Mouse (Mus musculus): ENCODE results near the gene Rab17. TPM values are rescaled to one million over a fixed set of nuclear protein-coding genes. Genes with fewer than 3 reads are reported as not detected.
A peak's percentile ranks its signal among the peaks of the same experiment; 100 is the strongest.

Gene Rab17
- polyA plus RNA-seq, 1 experiment from 2014 or later: not detected

DNA sequence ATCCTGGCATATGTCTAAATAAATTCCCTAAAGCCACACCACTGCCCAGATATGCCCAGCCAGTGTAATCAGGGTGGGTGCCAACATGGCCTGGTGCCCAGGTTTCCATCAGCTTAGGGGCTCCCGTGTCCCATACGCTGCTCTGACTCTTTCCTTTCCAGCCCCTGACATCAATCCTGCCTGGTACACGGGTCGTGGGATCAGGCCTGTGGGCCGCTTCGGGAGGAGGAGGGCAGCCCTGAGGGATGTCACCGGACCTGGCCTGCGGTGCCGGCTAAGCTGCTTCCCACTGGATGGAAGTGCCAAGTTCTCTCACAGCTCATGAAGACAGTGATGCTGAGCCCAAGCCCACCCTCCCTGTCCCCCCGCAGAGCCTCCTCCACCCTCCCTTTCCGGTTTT is 15.8 kb downstream of the Rab17 start:
- H3K4me3 ChIP-seq (replicated peaks): no peak overlapping the region
- no peak overlapping the region for H3K9ac ChIP-seq
- H3K9me3 ChIP-seq: no peaks in the 10 kb centered on the region
- no peak overlapping the region for H3K27ac ChIP-seq
- no peak for ATAC-seq (ENCODE audit: low FRiP score)
- H3K4me2 ChIP-seq: no peak overlapping the region
- H3K27me3 ChIP-seq: peaks cover 6% of the 10 kb centered on the region; the same call in 1 of the 2 replicates
- WGBS: 85% methylated on average over 11 of the region's 11 CpGs
- no peaks in the 10 kb centered on the region for H3K36me3 ChIP-seq (replicated peaks)
- H3K4me1 ChIP-seq: no peaks in the 10 kb centered on the region

DNA sequence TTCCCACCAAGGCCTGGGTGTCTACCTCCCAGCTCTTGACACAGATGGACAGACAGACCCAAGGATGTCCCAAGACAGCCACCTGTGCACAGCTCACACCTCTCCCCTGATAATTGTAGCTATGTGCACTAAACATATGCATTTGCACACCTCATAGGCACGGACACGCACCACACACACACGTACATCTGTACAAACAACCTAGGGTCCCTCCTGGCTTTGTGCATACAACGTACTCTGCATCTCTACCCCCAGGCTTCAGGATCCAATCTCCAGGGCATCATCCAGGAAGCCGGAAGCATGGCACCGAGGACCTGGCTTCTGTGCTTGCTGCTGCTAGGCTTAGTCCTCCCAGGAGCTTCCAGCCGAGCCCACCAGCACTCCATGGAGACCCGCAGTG is 16.7 kb downstream of the Rab17 start, which contains the start of gene Prlh:
Gene Prlh (plus strand): TSS at position 301 of the 400 bp plus-strand sequence.
- no peaks in the 10 kb centered on the region for H3K27me3 ChIP-seq
- H3K36me3 ChIP-seq (replicated peaks): no peaks in the 10 kb centered on the region
- H3K9ac ChIP-seq: no peak within 1 kb of the TSS
- no peaks in the 10 kb centered on the region for H3K4me1 ChIP-seq
- ATAC-seq (ENCODE audit: low FRiP score): no peak
- no peak within 1 kb of the TSS for H3K27ac ChIP-seq
- 87% methylated on average over 8 of the region's 8 CpGs for WGBS
- no peak within 1 kb of the TSS for H3K4me2 ChIP-seq
- no peak within 1 kb of the TSS for H3K4me3 ChIP-seq (replicated peaks)
- no peaks in the 10 kb centered on the region for H3K9me3 ChIP-seq

DNA sequence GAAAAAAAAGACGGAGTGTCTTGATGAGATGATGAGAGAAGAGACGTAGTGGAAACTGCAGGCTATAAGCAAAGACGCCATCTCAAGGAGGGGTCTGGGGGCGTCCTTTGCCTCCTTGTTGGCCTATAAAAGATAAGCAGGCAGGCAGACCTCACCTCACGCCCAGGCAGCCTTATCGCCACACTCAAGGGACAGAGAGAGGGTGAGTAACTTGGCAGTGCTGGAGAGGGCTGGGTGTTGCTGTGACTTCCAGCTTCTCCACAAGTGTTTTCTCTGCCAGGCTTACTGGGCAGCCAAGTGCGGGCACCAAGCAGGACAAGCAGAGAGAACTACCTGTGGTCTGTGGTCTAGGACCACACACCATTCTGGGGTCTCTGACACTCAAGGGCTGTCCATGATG is 17.8 kb downstream of the Rab17 start:
- no peak for ATAC-seq (ENCODE audit: low FRiP score)
- 83% methylated on average over 7 of the region's 7 CpGs for WGBS
- Histone ChIP-seq H3K4me3 (replicated peaks) (no peak overlapping the region), H3K9me3 (no peaks in the 10 kb centered on the region), H3K9ac (no peak overlapping the region), H3K27ac (no peak overlapping the region), H3K36me3 (replicated peaks) (no peaks in the 10 kb centered on the region), H3K4me1 (no peaks in the 10 kb centered on the region), H3K4me2 (no peak overlapping the region), H3K27me3 (no peaks in the 10 kb centered on the region)

DNA sequence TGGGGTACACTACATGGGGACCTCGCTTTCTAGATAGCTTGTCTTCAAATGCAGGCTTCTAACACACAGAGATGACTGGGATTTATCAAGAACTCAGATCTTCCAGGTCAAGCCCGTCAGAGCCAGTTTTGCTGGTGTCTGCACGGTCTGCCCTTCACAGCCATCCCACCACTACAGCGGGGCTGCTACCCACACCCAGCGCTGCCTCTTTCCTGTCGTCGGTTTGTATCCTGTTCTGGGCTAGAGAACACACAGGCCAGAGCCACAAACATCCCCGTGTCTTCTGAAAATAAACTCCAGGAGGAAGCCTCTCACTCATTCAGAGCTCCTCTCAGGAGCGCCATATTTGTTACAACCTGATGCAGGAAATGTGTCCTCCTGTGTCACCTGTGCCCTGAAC is 20.2 kb downstream of the Rab17 start:
- H3K4me2 ChIP-seq: no peak overlapping the region
- no peak overlapping the region for H3K9ac ChIP-seq
- no peaks in the 10 kb centered on the region for H3K27me3 ChIP-seq
- no peak overlapping the region for H3K27ac ChIP-seq
- H3K9me3 ChIP-seq: no peaks in the 10 kb centered on the region
- H3K36me3 ChIP-seq (replicated peaks): no peaks in the 10 kb centered on the region
- 77% methylated on average over 9 of the region's 9 CpGs for WGBS
- no peak for ATAC-seq (ENCODE audit: low FRiP score)
- no peaks in the 10 kb centered on the region for H3K4me1 ChIP-seq
- H3K4me3 ChIP-seq (replicated peaks): no peak overlapping the region

DNA sequence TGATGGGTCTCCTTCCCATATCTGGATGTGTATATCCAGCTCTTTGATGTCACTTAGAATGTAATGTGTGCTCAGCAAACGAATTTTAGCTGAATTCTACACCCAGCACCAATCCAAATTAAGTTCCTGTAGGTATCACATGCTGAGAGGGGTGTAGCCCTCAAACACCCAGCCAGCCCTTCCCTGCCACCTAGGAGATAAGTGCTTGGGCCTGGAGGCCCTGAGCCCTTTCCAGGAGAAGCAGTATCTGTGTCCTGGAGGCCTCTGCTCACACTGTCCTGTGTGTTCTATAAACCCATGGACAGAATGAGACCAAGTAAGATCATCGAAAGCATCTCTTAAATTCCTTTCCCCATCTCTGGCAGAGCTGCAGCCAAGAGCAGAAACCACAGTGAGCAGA is 22.2 kb downstream of the Rab17 start:
- no peak overlapping the region for H3K4me3 ChIP-seq (replicated peaks)
- H3K4me1 ChIP-seq: no peaks in the 10 kb centered on the region
- no peaks in the 10 kb centered on the region for H3K9me3 ChIP-seq
- no peaks in the 10 kb centered on the region for H3K27me3 ChIP-seq
- no peak overlapping the region for H3K27ac ChIP-seq
- H3K4me2 ChIP-seq: no peak overlapping the region
- no peak for ATAC-seq (ENCODE audit: low FRiP score)
- H3K9ac ChIP-seq: no peak overlapping the region
- 80% methylated on average over 2 of the region's 2 CpGs for WGBS
- H3K36me3 ChIP-seq (replicated peaks): no peaks in the 10 kb centered on the region

DNA sequence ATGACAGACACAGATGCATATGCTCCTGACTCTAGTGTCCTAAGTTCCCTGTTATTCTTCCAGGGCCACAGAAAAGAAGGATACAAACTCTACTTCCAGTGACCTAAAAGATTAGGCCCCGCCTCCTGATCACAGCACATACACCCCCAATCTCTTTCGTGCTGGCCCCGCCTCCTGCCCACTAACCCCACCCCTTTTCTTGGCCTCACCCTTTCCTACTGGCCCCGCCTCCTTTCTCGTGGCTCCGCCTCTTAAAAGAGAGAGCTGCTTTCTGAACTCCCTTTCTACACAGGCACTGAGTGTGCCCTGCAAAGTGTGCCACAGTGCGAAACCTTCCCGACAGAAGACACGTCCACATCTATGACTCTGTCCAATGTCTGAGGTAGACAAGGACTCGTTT is 24.3 kb downstream of the Rab17 start:
- H3K36me3 ChIP-seq (replicated peaks): no peaks in the 10 kb centered on the region
- H3K27ac ChIP-seq: no peak overlapping the region
- H3K4me3 ChIP-seq (replicated peaks): no peak overlapping the region
- no peaks in the 10 kb centered on the region for H3K27me3 ChIP-seq
- WGBS: 58% methylated on average over 10 of the region's 10 CpGs
- no peak overlapping the region for H3K4me2 ChIP-seq
- H3K9ac ChIP-seq: no peak overlapping the region
- no peaks in the 10 kb centered on the region for H3K4me1 ChIP-seq
- H3K9me3 ChIP-seq: no peaks in the 10 kb centered on the region
- ATAC-seq (ENCODE audit: low FRiP score): no peak

DNA sequence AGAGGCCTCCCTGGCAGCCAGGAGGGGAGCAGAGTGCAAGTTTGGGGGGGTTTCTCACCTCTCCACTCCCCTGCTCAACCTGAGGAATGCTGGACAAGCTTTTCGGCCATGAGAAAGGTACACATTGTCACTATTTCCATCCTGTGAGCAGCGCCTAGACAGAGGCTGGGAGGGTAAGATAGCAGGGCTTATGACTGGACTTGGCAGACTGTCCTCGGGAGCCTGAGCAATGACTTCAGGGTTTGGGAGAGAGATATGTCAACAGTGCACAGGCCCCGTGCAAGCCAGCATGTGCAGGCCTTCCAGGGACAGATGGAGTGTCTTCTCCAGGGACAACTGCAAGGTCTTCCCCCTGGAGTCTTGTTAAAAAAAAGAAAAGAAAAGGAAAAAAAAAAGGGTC is 29.5 kb downstream of the Rab17 start:
- 84% methylated on average over 4 of the region's 4 CpGs for WGBS
- Histone ChIP-seq H3K9ac (no peak overlapping the region), H3K27ac (no peak overlapping the region), H3K4me2 (no peak overlapping the region), H3K27me3 (no peaks in the 10 kb centered on the region), H3K4me3 (replicated peaks) (no peak overlapping the region), H3K4me1 (no peaks in the 10 kb centered on the region), H3K9me3 (no peaks in the 10 kb centered on the region), H3K36me3 (replicated peaks) (no peaks in the 10 kb centered on the region)
- ATAC-seq (ENCODE audit: low FRiP score): no peak

DNA sequence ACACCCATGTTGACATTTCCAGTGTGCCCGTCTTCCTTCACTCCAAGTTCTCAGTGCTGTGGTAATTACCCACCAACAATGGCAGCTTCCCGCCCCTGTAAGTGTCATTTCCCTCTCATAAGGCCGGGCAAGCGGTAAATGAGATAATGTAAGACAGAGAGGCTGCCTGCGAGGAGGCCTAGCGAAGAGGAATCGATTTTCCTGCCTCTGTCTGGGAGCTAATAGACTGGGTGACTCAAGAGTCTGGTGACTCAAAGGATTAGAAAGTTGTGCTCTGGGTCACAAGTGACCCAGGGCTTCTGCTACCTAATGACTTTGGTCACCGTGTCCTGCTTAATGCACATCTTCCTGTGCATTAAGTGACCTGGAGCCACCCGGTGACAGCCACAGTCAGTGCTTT is 32.5 kb downstream of the Rab17 start:
- H3K27me3 ChIP-seq: no peaks in the 10 kb centered on the region
- 56% methylated on average over 9 of the region's 9 CpGs for WGBS
- ATAC-seq (ENCODE audit: low FRiP score): no peak
- H3K9me3 ChIP-seq: no peaks in the 10 kb centered on the region
- no peak overlapping the region for H3K9ac ChIP-seq
- no peak overlapping the region for H3K27ac ChIP-seq
- H3K4me2 ChIP-seq: no peak overlapping the region
- no peaks in the 10 kb centered on the region for H3K36me3 ChIP-seq (replicated peaks)
- no peak overlapping the region for H3K4me3 ChIP-seq (replicated peaks)
- H3K4me1 ChIP-seq: no peaks in the 10 kb centered on the region

DNA sequence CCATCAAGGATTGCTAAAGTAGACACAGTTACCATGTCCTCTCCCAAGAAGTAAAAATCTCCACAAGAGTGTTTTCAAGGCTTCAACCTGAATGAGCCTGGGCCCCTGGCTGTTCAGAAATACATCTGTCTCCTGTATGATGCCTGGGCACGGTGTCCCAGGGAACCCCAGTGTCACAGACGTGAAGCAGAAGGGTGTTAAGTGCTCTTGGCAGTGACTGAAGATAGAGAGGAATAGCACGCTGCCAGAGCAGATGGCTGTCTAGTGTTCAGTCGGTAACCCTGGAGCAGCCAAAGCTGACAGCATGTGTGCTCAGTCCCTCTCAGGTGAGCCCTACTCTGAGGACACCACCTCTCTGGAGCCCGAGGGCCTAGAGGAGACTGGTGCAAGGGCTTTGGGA is 36.5 kb downstream of the Rab17 start:
- no peaks in the 10 kb centered on the region for H3K36me3 ChIP-seq (replicated peaks)
- ATAC-seq (ENCODE audit: low FRiP score): no peak
- WGBS: 79% methylated on average over 5 of the region's 5 CpGs

DNA sequence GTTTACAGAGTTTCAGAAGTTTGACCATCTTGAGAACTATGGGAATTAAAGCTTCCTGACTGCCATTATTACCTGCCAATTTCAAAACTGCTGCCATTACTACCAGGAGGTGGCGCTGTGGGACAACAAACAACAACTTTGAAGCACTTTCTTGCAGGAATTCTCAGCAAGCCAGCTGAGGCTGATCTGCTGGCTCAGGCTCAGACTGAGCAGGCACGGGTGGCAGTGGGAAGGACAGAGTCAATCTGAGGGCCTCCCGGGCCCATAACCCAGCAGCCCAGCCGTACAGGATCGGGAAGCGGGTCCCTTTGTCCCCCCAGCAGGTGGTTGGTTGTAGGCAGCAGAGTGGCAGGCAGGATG is 40.9 kb downstream of the Rab17 start:
- ATAC-seq (ENCODE audit: low FRiP score): no peak
- WGBS: 5% methylated on average over 6 of the region's 6 CpGs
- Histone ChIP-seq H3K4me2 (peak overlapping the region; percentile 59), H3K27me3 (peaks cover 21% of the 10 kb centered on the region), H3K4me3 (replicated peaks) (peak overlapping the region; percentile 29; the same call in 1 of the 2 replicates), H3K27ac (no peak overlapping the region), H3K36me3 (replicated peaks) (no peaks in the 10 kb centered on the region), H3K9ac (no peak overlapping the region), H3K9me3 (no peaks in the 10 kb centered on the region), H3K4me1 (peaks cover 9% of the 10 kb centered on the region)

More for the DNA sequence above, 36.5 kb downstream of the Rab17 start:
- Histone ChIP-seq H3K4me3 (replicated peaks) (no peak overlapping the region), H3K4me1 (peaks cover 6% of the 10 kb centered on the region), H3K9ac (no peak overlapping the region), H3K27ac (no peak overlapping the region), H3K27me3 (peaks cover 7% of the 10 kb centered on the region), H3K4me2 (no peak overlapping the region), H3K9me3 (no peaks in the 10 kb centered on the region)

DNA sequence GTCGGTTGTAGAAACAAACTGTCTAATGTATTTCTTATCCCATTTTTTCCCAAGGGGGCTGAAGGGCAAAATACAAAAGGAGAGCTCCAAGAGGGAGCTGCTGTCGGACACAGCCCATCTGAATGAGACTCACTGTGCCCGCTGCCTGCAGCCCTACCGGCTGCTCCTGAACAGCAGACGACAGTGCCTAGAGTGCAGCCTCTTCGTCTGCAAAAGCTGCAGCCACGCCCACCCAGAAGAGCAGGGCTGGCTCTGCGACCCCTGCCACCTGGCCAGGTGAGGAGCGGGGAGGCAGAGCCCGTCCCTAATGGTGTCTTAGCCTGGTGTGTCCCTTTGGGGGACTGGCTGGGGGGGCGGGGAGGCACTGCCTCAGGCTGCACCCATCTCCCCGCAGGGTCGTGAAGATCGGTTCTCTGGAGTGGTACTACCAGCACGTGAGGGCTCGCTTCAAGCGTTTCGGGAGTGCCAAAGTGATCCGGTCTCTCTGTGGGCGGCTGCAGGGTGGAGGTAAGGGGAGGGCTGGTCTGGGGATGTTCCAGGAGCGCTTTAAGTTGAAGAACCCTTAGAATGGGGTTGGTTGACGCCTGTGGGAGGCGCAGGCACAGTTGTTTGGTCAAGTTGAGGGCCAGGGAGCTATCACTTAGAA is 41.4 kb downstream of the Rab17 start:
- Histone ChIP-seq H3K27me3 (peaks cover 21% of the 10 kb centered on the region), H3K4me1 (peaks cover 9% of the 10 kb centered on the region), H3K9ac (no peak overlapping the region), H3K9me3 (no peaks in the 10 kb centered on the region), H3K4me3 (replicated peaks) (peak overlapping the region; percentile 29), H3K36me3 (replicated peaks) (no peaks in the 10 kb centered on the region), H3K4me2 (peak overlapping the region; percentile 59), H3K27ac (no peak overlapping the region)
- 2% methylated on average over 23 of the region's 23 CpGs for WGBS
- 0 out of 2 replicates have a peak, but pooled peaks have one; percentile 57 for ATAC-seq (ENCODE audit: low FRiP score)

DNA sequence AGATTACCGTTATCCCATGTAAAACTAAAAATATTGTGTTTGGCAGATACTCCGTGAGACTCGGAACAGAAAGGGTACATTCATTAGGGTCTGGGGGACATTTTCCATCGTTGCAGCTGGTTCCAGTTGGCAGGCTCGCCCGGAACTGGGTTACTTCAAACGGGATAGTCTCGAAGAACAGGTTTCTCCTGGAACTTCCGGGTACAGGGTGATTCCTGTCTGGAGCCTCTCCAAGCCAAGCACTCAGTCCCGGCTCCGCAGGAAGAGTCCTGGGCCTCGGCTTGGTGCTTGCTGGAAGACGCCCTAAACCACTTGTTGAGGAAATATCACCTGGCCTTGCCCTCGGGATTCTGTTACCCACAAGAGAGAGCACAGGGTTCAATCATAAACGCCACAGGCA is 42.2 kb downstream of the Rab17 start:
- Histone ChIP-seq H3K9me3 (no peaks in the 10 kb centered on the region), H3K36me3 (replicated peaks) (no peaks in the 10 kb centered on the region), H3K9ac (no peak overlapping the region), H3K27me3 (peaks cover 21% of the 10 kb centered on the region), H3K4me3 (replicated peaks) (no peak overlapping the region), H3K27ac (no peak overlapping the region), H3K4me2 (0 out of 2 replicates have a peak overlapping the region, but pooled peaks have one; percentile 59), H3K4me1 (peaks cover 9% of the 10 kb centered on the region)
- WGBS: 56% methylated on average over 15 of the region's 15 CpGs
- ATAC-seq (ENCODE audit: low FRiP score): no peak

DNA sequence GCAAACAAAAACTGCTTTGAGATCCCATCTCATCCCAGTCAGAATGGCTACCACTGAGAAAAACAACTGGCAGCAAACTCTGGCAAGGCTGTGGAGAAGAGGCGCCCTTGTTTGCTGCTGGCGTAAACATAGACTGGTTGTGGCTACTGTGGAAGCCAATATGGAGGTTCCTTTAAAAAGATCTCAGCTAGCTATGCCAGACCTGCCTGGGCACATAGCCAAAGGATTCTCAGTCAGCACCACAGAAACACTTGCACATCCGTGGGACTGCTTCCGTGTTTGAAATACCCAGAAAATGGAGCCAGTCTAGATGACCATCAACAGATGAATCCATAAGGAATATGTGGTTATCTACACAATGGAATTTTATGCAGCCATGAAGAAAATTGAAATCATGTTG is 43.4 kb downstream of the Rab17 start:
- Histone ChIP-seq H3K9me3 (no peaks in the 10 kb centered on the region), H3K4me2 (no peak overlapping the region), H3K27me3 (peaks cover 21% of the 10 kb centered on the region), H3K4me1 (peaks cover 9% of the 10 kb centered on the region), H3K4me3 (replicated peaks) (no peak overlapping the region), H3K36me3 (replicated peaks) (no peaks in the 10 kb centered on the region), H3K27ac (no peak overlapping the region), H3K9ac (no peak overlapping the region)
- 90% methylated on average over 4 of the region's 4 CpGs for WGBS
- no peak for ATAC-seq (ENCODE audit: low FRiP score)
